19 mouse cellular contexts compared by ENCODE assay signal in the genomic region with DNA sequence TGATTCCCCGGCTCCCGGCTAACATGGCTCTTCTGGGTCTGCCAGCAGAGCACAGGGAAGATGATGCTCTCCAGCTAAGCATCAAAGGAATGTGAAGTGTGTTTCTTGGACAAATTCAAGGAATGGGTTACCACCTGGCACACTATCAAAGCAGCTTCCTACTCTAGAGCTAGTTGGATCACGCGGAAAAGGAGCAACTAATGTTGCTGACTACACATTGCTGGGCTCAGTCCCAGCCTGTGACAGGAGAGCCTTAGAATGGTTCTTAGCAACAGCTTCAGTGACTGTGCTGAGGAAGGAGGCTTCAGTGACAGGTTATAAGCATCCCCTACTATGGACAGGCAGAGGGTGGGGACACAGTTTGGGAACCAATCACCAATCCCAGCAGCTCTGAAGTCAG. TPM values are rescaled to one million over a fixed set of nuclear protein-coding genes. Genes with fewer than 3 reads are reported as not detected.
DNase-seq lines count a peak whose midpoint lies in the region; ATAC-seq and TF ChIP-seq lines count a peak whose summit lies in the region.
"Had no signal": no experiment of that assay in that cellular context is flagged by ENCODE, and none has a peak within 500 bp of the region (broad histone marks: within the 10 kb centered on the region; RNA-seq: fewer than 3 reads in every experiment).

No protein-coding gene starts in this region.

- 86% methylated on average over 4 of the region's 4 CpGs for WGBS in heart, embryonic 11.5 days (ENCODE audit: insufficient replicate concordance)
- WGBS in heart, postnatal 0 days = 27% methylated on average over 4 of the region's 4 CpGs
- WGBS in neural tube, embryonic 15.5 days = 85% methylated on average over 4 of the region's 4 CpGs

- no peak for TF ChIP-seq CTCF in heart, postnatal 0 days (IDR thresholded peaks at IDR 0.05; ENCODE audit: low read depth)

- no peak overlapping the region for H3K9ac ChIP-seq in heart, embryonic 11.5 days (ENCODE audit: low read depth, low read length)
- H3K9ac ChIP-seq in heart, postnatal 0 days (replicated peaks; ENCODE audit: low read depth, low read length) = peak overlapping the region; percentile 40
- no peak overlapping the region for H3K9ac ChIP-seq in neural tube, embryonic 15.5 days (replicated peaks)
- H3K9ac ChIP-seq: limb, embryonic 13.5 days; liver, embryonic 14.5 days had no signal

- DNase-seq in heart, postnatal 10 days = no peak
- no peak for DNase-seq in heart, postnatal 0 days (ENCODE audit: low spot score)
- no peak for DNase-seq in heart, postnatal 4 days
- no peak for DNase-seq in neural tube, embryonic 10.5 days (ENCODE audit: extremely low spot score, low spot score)
- no peak for DNase-seq in thymus, postnatal 36 days
- DNase-seq: adrenal gland, postnatal 25 days; cerebellum, adult 9-11 months; kidney, postnatal 25 days had no signal

- peaks cover 29% of the 10 kb centered on the region for H3K4me1 ChIP-seq in heart, embryonic 11.5 days (ENCODE audit: control insufficient read depth, insufficient read depth, low read length)
- H3K4me1 ChIP-seq in heart, postnatal 0 days (ENCODE audit: control insufficient read depth, insufficient read depth) = peaks cover 41% of the 10 kb centered on the region
- peaks cover 17% of the 10 kb centered on the region for H3K4me1 ChIP-seq in neural tube, embryonic 15.5 days
- H3K4me1 ChIP-seq: hindbrain, embryonic 10.5 days; limb, embryonic 13.5 days; midbrain, embryonic 10.5 days had no signal

- H3K36me3 ChIP-seq in heart, embryonic 11.5 days (ENCODE audit: control insufficient read depth, insufficient read depth, low read length) = peaks cover 15% of the 10 kb centered on the region
- peaks cover 68% of the 10 kb centered on the region for H3K36me3 ChIP-seq in heart, postnatal 0 days (replicated peaks; ENCODE audit: control insufficient read depth, insufficient read depth, low read length)
- H3K36me3 ChIP-seq in neural tube, embryonic 15.5 days = peaks cover 67% of the 10 kb centered on the region

- H3K27me3 ChIP-seq in heart, embryonic 11.5 days (ENCODE audit: control insufficient read depth, insufficient read depth, low read length) = no peaks in the 10 kb centered on the region
- no peaks in the 10 kb centered on the region for H3K27me3 ChIP-seq in heart, postnatal 0 days (ENCODE audit: control insufficient read depth, insufficient read depth, low read length)
- H3K27me3 ChIP-seq in neural tube, embryonic 15.5 days (replicated peaks) = no peaks in the 10 kb centered on the region
- H3K27me3 ChIP-seq: limb, embryonic 13.5 days had no signal

- TF ChIP-seq EP300 in heart, postnatal 0 days (IDR thresholded peaks at IDR 0.05; ENCODE audit: low read depth) = no peak

- no peaks in the 10 kb centered on the region for H3K9me3 ChIP-seq in heart, embryonic 11.5 days (replicated peaks; ENCODE audit: control insufficient read depth, low read length)
- no peaks in the 10 kb centered on the region for H3K9me3 ChIP-seq in heart, postnatal 0 days (replicated peaks; ENCODE audit: control insufficient read depth, low read length)
- no peaks in the 10 kb centered on the region for H3K9me3 ChIP-seq in neural tube, embryonic 15.5 days (replicated peaks)
- H3K9me3 ChIP-seq: hindbrain, embryonic 10.5 days; limb, embryonic 13.5 days; midbrain, embryonic 10.5 days had no signal

- H3K27ac ChIP-seq in heart, embryonic 11.5 days (ENCODE audit: low read depth, low read length) = peak overlapping the region; percentile 12; the same call in 1 of the 2 replicates
- peak overlapping the region; percentile 84 for H3K27ac ChIP-seq in heart, postnatal 0 days (ENCODE audit: low read depth)
- H3K27ac ChIP-seq in neural tube, embryonic 15.5 days (replicated peaks) = peak overlapping the region; percentile 45
- H3K27ac ChIP-seq: hindbrain, embryonic 10.5 days; layer of hippocampus, adult 2 months; limb, embryonic 13.5 days; liver, embryonic 14.5 days; midbrain, embryonic 10.5 days had no signal

- ATAC-seq in heart, embryonic 11.5 days (replicated peaks; ENCODE audit: insufficient number of reproducible peaks, low FRiP score, low TSS enrichment) = no peak
- ATAC-seq in heart, postnatal 0 days (ENCODE audit: insufficient read depth, low read depth) = no peak
- no peak for ATAC-seq in neural tube, embryonic 15.5 days (ENCODE audit: low FRiP score)
- ATAC-seq: hindbrain, embryonic 16.5 days; intestine, postnatal 0 days; midbrain, embryonic 16.5 days had no signal

- H3K4me3 ChIP-seq in heart, embryonic 11.5 days (ENCODE audit: low read depth, low read length) = no peak overlapping the region
- no peak overlapping the region for H3K4me3 ChIP-seq in heart, postnatal 0 days (ENCODE audit: low read depth, low read length)
- no peak overlapping the region for H3K4me3 ChIP-seq in neural tube, embryonic 15.5 days (replicated peaks)
- H3K4me3 ChIP-seq: hindbrain, embryonic 10.5 days; layer of hippocampus, adult 2 months; limb, embryonic 13.5 days; midbrain, embryonic 10.5 days; myocyte had no signal

- no peak overlapping the region for H3K4me2 ChIP-seq in heart, embryonic 11.5 days
- no peak overlapping the region for H3K4me2 ChIP-seq in heart, postnatal 0 days (ENCODE audit: low read depth, low read length)
- H3K4me2 ChIP-seq in neural tube, embryonic 15.5 days = no peak overlapping the region
- H3K4me2 ChIP-seq: limb, embryonic 13.5 days had no signal

- intact Hi-C loops in heart, postnatal 10 days (cut with DNase I) = no loop called here

RNA-seq across cellular contexts. Expression of gene Tspan3, which starts 30.7 kb away (rescaled TPM):
- polyA plus RNA-seq in heart, embryonic 11.5 days (2014; fragmentation: Nextera tagmentation; extraction: Ambion mirVana) = 381 and 423 TPM in 2 replicates
- 100 to 1,000 TPM; 229 to 232 TPM for total RNA-seq in heart, postnatal 10 days (2021)
- 384 and 402 TPM in 2 replicates for total RNA-seq in heart, postnatal 0 days (2014; rRNA removed; ENCODE audit: low replicate concordance)
- 460 and 461 TPM in 2 replicates for polyA plus RNA-seq in heart, postnatal 0 days (2015; fragmentation: Nextera tagmentation; extraction: Ambion mirVana)
- total RNA-seq in heart, postnatal 4 days (2021) = 100 to 1,000 TPM; 233 to 244 TPM
- 578 and 595 TPM in 2 replicates for polyA plus RNA-seq in neural tube, embryonic 15.5 days (2015; fragmentation: Nextera tagmentation; extraction: Ambion mirVana)

RNA-seq across cellular contexts. Expression of gene Pstpip1, which starts 44.9 kb away (rescaled TPM):
- 0.27 and 0.39 TPM in 2 replicates for polyA plus RNA-seq in heart, embryonic 11.5 days (2014; fragmentation: Nextera tagmentation; extraction: Ambion mirVana)
- total RNA-seq in heart, postnatal 10 days (2021) = 1 to 10 TPM in 1 of 2 experiments, under 1 TPM in 1; 0.99 to 1.6 TPM
- total RNA-seq in heart, postnatal 0 days (2014; rRNA removed; ENCODE audit: low replicate concordance) = 2.9 and 3.5 TPM in 2 replicates
- 1.1 and 1.4 TPM in 2 replicates for polyA plus RNA-seq in heart, postnatal 0 days (2015; fragmentation: Nextera tagmentation; extraction: Ambion mirVana)
- total RNA-seq in heart, postnatal 4 days (2021) = 1 to 10 TPM; 1.4 to 1.5 TPM
- polyA plus RNA-seq in neural tube, embryonic 15.5 days (2015; fragmentation: Nextera tagmentation; extraction: Ambion mirVana) = 0.84 and 4.6 TPM in 2 replicates

Comparison
In these comparisons a context has a peak if more than half of its experiments do, and no peak if none do; other contexts are left out.
1. H3K27ac ChIP-seq: peak in every context shown above with its lines; median percentile 84 in heart, postnatal 0 days; 45 in neural tube, embryonic 15.5 days; 12 in heart, embryonic 11.5 days.